Comparison of ENCODE assay signal across 13 mouse cellular contexts in genomic region chr5:107521897-107522296, GRCm38 (mm10). TPM values are rescaled to one million over a fixed set of nuclear protein-coding genes. Genes with fewer than 3 reads are reported as not detected.
A peak's percentile ranks its signal among the peaks of the same experiment; 100 is the strongest.
DNase-seq lines count a peak whose midpoint lies in the region; ATAC-seq and TF ChIP-seq lines count a peak whose summit lies in the region.
"Had no signal": no experiment of that assay in that cellular context is flagged by ENCODE, and none has a peak within 500 bp of the region (broad histone marks: within the 10 kb centered on the region; RNA-seq: fewer than 3 reads in every experiment).

No protein-coding gene starts in this region.

- no peak overlapping the region for H3K27ac ChIP-seq in cortical plate, adult 2 months (ENCODE audit: insufficient read depth, low read length)
- no peak overlapping the region for H3K27ac ChIP-seq in thymus, adult 2 months (ENCODE audit: control insufficient read depth, insufficient read depth, low read length)
- H3K27ac ChIP-seq: lung, embryonic 15.5 days; neural tube, embryonic 12.5 days had no signal

- ATAC-seq in erythroblast, adult 5-6 weeks (replicated peaks; ENCODE audit: low FRiP score, poor library complexity, severe bottlenecking) = no peak
- ATAC-seq: Patski had no signal

- no peak overlapping the region for H3K4me3 ChIP-seq in cortical plate, adult 2 months (ENCODE audit: insufficient read depth, low read length)
- no peak overlapping the region for H3K4me3 ChIP-seq in thymus, adult 2 months (ENCODE audit: control insufficient read depth, insufficient read depth, low read length)
- H3K4me3 ChIP-seq: lung, embryonic 15.5 days; neural tube, embryonic 12.5 days had no signal

- H3K36me3 ChIP-seq in thymus, adult 2 months (ENCODE audit: control insufficient read depth, insufficient read depth, low read length) = no peaks in the 10 kb centered on the region
- H3K36me3 ChIP-seq: lung, embryonic 15.5 days; neural tube, embryonic 12.5 days had no signal

- no peak for TF ChIP-seq CTCF in cortical plate, adult 2 months (IDR thresholded peaks at IDR 0.05; ENCODE audit: extremely low read depth, insufficient read depth, low read length)
- TF ChIP-seq CTCF in thymus, adult 2 months (IDR thresholded peaks at IDR 0.05; ENCODE audit: borderline replicate concordance, control insufficient read depth, extremely low read depth, insufficient read depth, low read length, poor library complexity) = no peak

- WGBS in thymus, adult 2 months = 65% methylated on average over 7 of the region's 7 CpGs

- no peaks in the 10 kb centered on the region for H3K27me3 ChIP-seq in thymus, adult 2 months (ENCODE audit: control insufficient read depth, insufficient read depth, low read length)
- H3K27me3 ChIP-seq: lung, embryonic 15.5 days; neural tube, embryonic 12.5 days; Patski had no signal

- peak; percentile 21 for DNase-seq in gastrocnemius, adult 18-20 months (ENCODE audit: low spot score)
- no peak for DNase-seq in gastrocnemius, postnatal 4 days (ENCODE audit: low spot score in 2 of 2)
- peak; percentile 57 for DNase-seq in heart, postnatal 4 days
- peak; percentile 3 for DNase-seq in lung, postnatal 14 days
- no peak for DNase-seq in thymus, adult 2 months
- DNase-seq in cerebellum, adult 9-11 months = no peak
- DNase-seq: layer of hippocampus, postnatal 36 days had no signal

- H3K4me1 ChIP-seq in cortical plate, adult 2 months (ENCODE audit: control insufficient read depth, insufficient read depth, low read length) = 0 out of 2 replicates have a peak, but pooled peaks cover 1% of the 10 kb centered on the region
- H3K4me1 ChIP-seq in thymus, adult 2 months (replicated peaks; ENCODE audit: control insufficient read depth, insufficient read depth, low read length) = 0 out of 2 replicates have a peak, but pooled peaks cover 2% of the 10 kb centered on the region
- H3K4me1 ChIP-seq: lung, embryonic 15.5 days; neural tube, embryonic 12.5 days had no signal

- peak; percentile 87 for TF ChIP-seq POLR2A in cortical plate, adult 2 months (IDR thresholded peaks at IDR 0.05; ENCODE audit: extremely low read depth, insufficient read depth, low read length)
- TF ChIP-seq POLR2A in thymus, adult 2 months (IDR thresholded peaks at IDR 0.05; ENCODE audit: control insufficient read depth, extremely low read depth, insufficient read depth, low read length, poor library complexity) = no peak

RNA-seq across cellular contexts. Expression of gene 1700028K03Rik, which starts 12.6 kb away (rescaled TPM):
- under 1 TPM in 1 of 2 experiments, not detected in 1; 0.05 TPM for total RNA-seq in gastrocnemius, adult 18-20 months (2021)
- total RNA-seq in gastrocnemius, postnatal 4 days (2021) = under 1 TPM; 0.13 to 0.17 TPM
- 0.73 and 0.81 TPM in 2 replicates for polyA plus RNA-seq in cortical plate, adult 2 months (2012; rRNA removed)
- total RNA-seq in heart, postnatal 4 days (2021) = not detected
- polyA plus RNA-seq in thymus, adult 2 months (2012; rRNA removed) = 0.04 and 0.08 TPM in 2 replicates
- total RNA-seq in erythroblast, adult 5-6 weeks (2015; ENCODE audit: low replicate concordance) = not detected in 2 replicates
- 0.17 TPM in 1 of 2 replicates, not detected in the other for total RNA-seq in erythroblast, adult 5-6 weeks (2017; ENCODE audit: low replicate concordance)
- total RNA-seq: gastrocnemius, adult 8-10 months had no signal

RNA-seq across cellular contexts. Expression of gene Gm42669, which starts 14.5 kb away (rescaled TPM):
- total RNA-seq in gastrocnemius, adult 18-20 months (2021) = not detected
- under 1 TPM; 0.16 to 0.17 TPM for total RNA-seq in gastrocnemius, postnatal 4 days (2021)
- 0.89 and 0.96 TPM in 2 replicates for polyA plus RNA-seq in cortical plate, adult 2 months (2012; rRNA removed)
- total RNA-seq in heart, postnatal 4 days (2021) = under 1 TPM in 1 of 2 experiments, not detected in 1; 0.10 TPM
- polyA plus RNA-seq in thymus, adult 2 months (2012; rRNA removed) = 0.08 and 0.19 TPM in 2 replicates
- 0.63 TPM in 1 of 2 replicates, not detected in the other for total RNA-seq in erythroblast, adult 5-6 weeks (2015; ENCODE audit: low replicate concordance)
- total RNA-seq in erythroblast, adult 5-6 weeks (2017; ENCODE audit: low replicate concordance) = 0.34 and 1.5 TPM in 2 replicates
- total RNA-seq: gastrocnemius, adult 8-10 months had no signal

Comparison
In these comparisons a context has a peak if more than half of its experiments do, and no peak if none do; other contexts are left out.
1. DNase-seq: peak in gastrocnemius, adult 18-20 months (single experiment), heart, postnatal 4 days (single experiment) and lung, postnatal 14 days (single experiment); none in gastrocnemius, postnatal 4 days (0 of 2), thymus, adult 2 months (single experiment) and cerebellum, adult 9-11 months (single experiment).